Mouse (Mus musculus): ENCODE results near the gene Iqcm. TPM values are rescaled to one million over a fixed set of nuclear protein-coding genes. Genes with fewer than 3 reads are reported as not detected.

Gene Iqcm
- polyA plus RNA-seq, 1 experiment from 2014 or later, result 0.08 TPM

GRCm38 (mm10) chr8:75828468-75829132 lies 380.1 kb downstream of the Iqcm start:
- no peaks in the 10 kb centered on the region for H3K9me3 ChIP-seq
- ATAC-seq (ENCODE audit: low FRiP score, low read depth), result no peak
- WGBS, result 77% methylated on average over 4 of the region's 4 CpGs

GRCm38 (mm10) chr8:75835245-75835644 lies 386.8 kb downstream of the Iqcm start:
- no peak overlapping the region for H3K4me3 ChIP-seq
- H3K9ac ChIP-seq, result no peak overlapping the region
- H3K27me3 ChIP-seq, result no peaks in the 10 kb centered on the region
- H3K4me2 ChIP-seq (replicated peaks), result no peak overlapping the region
- 87% methylated on average over 2 of the region's 2 CpGs for WGBS
- ATAC-seq (ENCODE audit: low FRiP score, low read depth), result no peak
- no peaks in the 10 kb centered on the region for H3K4me1 ChIP-seq
- no peaks in the 10 kb centered on the region for H3K36me3 ChIP-seq
- no peak overlapping the region for H3K27ac ChIP-seq
- no peaks in the 10 kb centered on the region for H3K9me3 ChIP-seq

More at GRCm38 (mm10) chr8:75828468-75829132, 380.1 kb downstream of the Iqcm start:
- no peak overlapping the region for H3K4me3 ChIP-seq
- no peak overlapping the region for H3K9ac ChIP-seq
- H3K36me3 ChIP-seq, result no peaks in the 10 kb centered on the region
- H3K27ac ChIP-seq, result no peak overlapping the region
- H3K4me2 ChIP-seq (replicated peaks), result no peak overlapping the region
- H3K27me3 ChIP-seq, result no peaks in the 10 kb centered on the region
- H3K4me1 ChIP-seq, result no peaks in the 10 kb centered on the region

- no peak overlapping the region for H3K27ac ChIP-seq
- no peaks in the 10 kb centered on the region for H3K4me1 ChIP-seq
- no peak overlapping the region for H3K4me3 ChIP-seq
- H3K4me2 ChIP-seq (replicated peaks), result no peak overlapping the region
- no peaks in the 10 kb centered on the region for H3K9me3 ChIP-seq
- no peak overlapping the region for H3K9ac ChIP-seq
- no peaks in the 10 kb centered on the region for H3K36me3 ChIP-seq
- ATAC-seq (ENCODE audit: low FRiP score, low read depth), result no peak
- WGBS, result 79% methylated on average over 15 of the region's 15 CpGs
- H3K27me3 ChIP-seq, result no peaks in the 10 kb centered on the region
Observed at GRCm38 (mm10) chr8:75917603-75918344, 469.3 kb downstream of the Iqcm start.

GRCm38 (mm10) chr8:75949166-75949565 lies 500.7 kb downstream of the Iqcm start:
- no peak overlapping the region for H3K27ac ChIP-seq
- no peak for ATAC-seq (ENCODE audit: low FRiP score, low read depth)
- no peaks in the 10 kb centered on the region for H3K27me3 ChIP-seq
- no peaks in the 10 kb centered on the region for H3K4me1 ChIP-seq
- H3K9ac ChIP-seq, result no peak overlapping the region
- H3K36me3 ChIP-seq, result no peaks in the 10 kb centered on the region
- no peak overlapping the region for H3K4me3 ChIP-seq
- WGBS, result 79% methylated on average over 1 of the region's 1 CpGs
- H3K9me3 ChIP-seq, result no peaks in the 10 kb centered on the region
- H3K4me2 ChIP-seq (replicated peaks), result no peak overlapping the region

GRCm38 (mm10) chr8:75956016-75956415 lies 507.5 kb downstream of the Iqcm start:
- 79% methylated on average over 2 of the region's 2 CpGs for WGBS
- H3K4me3 ChIP-seq, result no peak overlapping the region

GRCm38 (mm10) chr8:76018501-76018900 lies 570.0 kb downstream of the Iqcm start:
- Histone ChIP-seq H3K9me3 (no peaks in the 10 kb centered on the region), H3K9ac (no peak overlapping the region), H3K4me2 (replicated peaks) (no peak overlapping the region), H3K36me3 (no peaks in the 10 kb centered on the region), H3K4me1 (no peaks in the 10 kb centered on the region), H3K27ac (no peak overlapping the region), H3K27me3 (no peaks in the 10 kb centered on the region), H3K4me3 (no peak overlapping the region)
- 76% methylated on average over 4 of the region's 4 CpGs for WGBS
- no peak for ATAC-seq (ENCODE audit: low FRiP score, low read depth)

More at GRCm38 (mm10) chr8:75956016-75956415, 507.5 kb downstream of the Iqcm start:
- Histone ChIP-seq H3K9ac (no peak overlapping the region), H3K27ac (no peak overlapping the region), H3K27me3 (no peaks in the 10 kb centered on the region), H3K4me2 (replicated peaks) (no peak overlapping the region), H3K36me3 (no peaks in the 10 kb centered on the region), H3K4me1 (no peaks in the 10 kb centered on the region), H3K9me3 (no peaks in the 10 kb centered on the region)
- no peak for ATAC-seq (ENCODE audit: low FRiP score, low read depth)

Other genes with a start within 250 kb of the Iqcm start
- 0.11 TPM in 1 of 2 replicates, not detected in the other for gene Rasd2, start 234.8 kb upstream of the Iqcm start, polyA plus RNA-seq (2015; fragmentation: Nextera tagmentation; extraction: Ambion mirVana)
- gene Gm10358, start 42.1 kb upstream of the Iqcm start, polyA plus RNA-seq (2015; fragmentation: Nextera tagmentation; extraction: Ambion mirVana), result 0.20 and 0.28 TPM in 2 replicates

Measured in limb, embryonic 13.5 days (tissue).